Comparison of ENCODE assay signal across 28 mouse cellular contexts in genomic region chr9:113134611-113135010, GRCm38 (mm10).
"Had no signal": no experiment of that assay in that cellular context is flagged by ENCODE, and none has a peak within 500 bp of the region (broad histone marks: within the 10 kb centered on the region; RNA-seq: fewer than 3 reads in every experiment).

No protein-coding gene starts in this region.

- H3K4me3 ChIP-seq: limb, embryonic 10.5 days; limb, embryonic 12.5 days; limb, embryonic 13.5 days; limb, embryonic 15.5 days; liver, embryonic 12.5 days; liver, embryonic 13.5 days; liver, embryonic 15.5 days; lung, embryonic 15.5 days; megakaryocyte, embryonic 14.5 days; midbrain, embryonic 10.5 days; midbrain, embryonic 12.5 days; midbrain, embryonic 13.5 days; midbrain, embryonic 15.5 days; myocyte; neural tube, embryonic 12.5 days had no signal

- H3K27me3 ChIP-seq: limb, embryonic 12.5 days; limb, embryonic 13.5 days; limb, embryonic 15.5 days; liver, embryonic 12.5 days; liver, embryonic 13.5 days; liver, embryonic 15.5 days; lung, embryonic 15.5 days; megakaryocyte, embryonic 14.5 days; midbrain, embryonic 12.5 days; midbrain, embryonic 13.5 days; midbrain, embryonic 15.5 days; neural tube, embryonic 12.5 days had no signal

- H3K4me1 ChIP-seq: limb, embryonic 10.5 days; limb, embryonic 12.5 days; limb, embryonic 13.5 days; liver, embryonic 12.5 days; liver, embryonic 13.5 days; liver, embryonic 15.5 days; lung, embryonic 15.5 days; megakaryocyte, embryonic 14.5 days; midbrain, embryonic 10.5 days; midbrain, embryonic 12.5 days; midbrain, embryonic 13.5 days; midbrain, embryonic 15.5 days; neural tube, embryonic 12.5 days had no signal

- H3K36me3 ChIP-seq: limb, embryonic 10.5 days; limb, embryonic 12.5 days; limb, embryonic 13.5 days; limb, embryonic 15.5 days; liver, embryonic 12.5 days; liver, embryonic 13.5 days; liver, embryonic 15.5 days; lung, embryonic 15.5 days; midbrain, embryonic 10.5 days; midbrain, embryonic 12.5 days; midbrain, embryonic 13.5 days; midbrain, embryonic 15.5 days; neural tube, embryonic 12.5 days had no signal

- H3K27ac ChIP-seq: limb, embryonic 10.5 days; limb, embryonic 12.5 days; limb, embryonic 13.5 days; limb, embryonic 15.5 days; liver, embryonic 12.5 days; liver, embryonic 13.5 days; liver, embryonic 14.5 days; liver, embryonic 15.5 days; lung, embryonic 15.5 days; macrophage; midbrain, embryonic 10.5 days; midbrain, embryonic 12.5 days; midbrain, embryonic 13.5 days; midbrain, embryonic 15.5 days; neural tube, embryonic 12.5 days had no signal

- DNase-seq: left cerebral cortex, postnatal 4 days; liver; liver, embryonic 13.5 days; liver, postnatal 0 days; lung, adult 18-20 months; lung, adult 2 months; lung, embryonic 14.5 days; lung, postnatal 10 days; lung, postnatal 14 days; lung, postnatal 36 days; lung, postnatal 4 days; midbrain, embryonic 14.5 days had no signal

- H3K9ac ChIP-seq: limb, embryonic 12.5 days; limb, embryonic 13.5 days; limb, embryonic 15.5 days; liver, embryonic 12.5 days; liver, embryonic 13.5 days; liver, embryonic 14.5 days; liver, embryonic 15.5 days; liver, postnatal 0 days; lung, embryonic 14.5 days; lung, embryonic 15.5 days; midbrain, embryonic 12.5 days; midbrain, embryonic 13.5 days; midbrain, embryonic 15.5 days; neural tube, embryonic 12.5 days had no signal
